Mouse (Mus musculus): ENCODE data around the gene Ube2r2.

DNA sequence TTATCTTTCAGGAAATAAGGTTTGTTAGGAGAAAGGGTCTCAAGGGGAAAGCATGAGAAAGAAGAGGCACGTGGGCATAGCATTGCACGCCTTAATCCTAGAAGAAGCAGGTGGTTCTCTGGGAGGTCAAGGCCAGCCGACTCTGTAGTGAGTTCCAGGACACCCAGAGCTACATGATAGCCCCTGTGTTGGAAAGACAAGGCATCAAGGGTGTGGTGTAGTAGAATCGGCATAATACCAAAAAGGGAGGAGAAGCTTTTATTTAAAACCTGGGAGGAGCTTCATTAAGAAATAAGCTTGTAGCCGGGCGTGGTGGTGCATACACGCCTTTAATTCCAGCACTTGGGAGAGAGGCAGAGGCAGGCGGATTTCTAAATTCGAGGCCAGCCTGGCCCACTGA is 21.4 kb downstream of the Ube2r2 start:
- TF ChIP-seq CTCF (IDR thresholded peaks at IDR 0.05; ENCODE audit: insufficient read depth, low read length) (no peak), POLR2A (IDR thresholded peaks at IDR 0.05; ENCODE audit: borderline replicate concordance, extremely low read depth, low read depth, low read length) (no peak)
